Mouse (Mus musculus) layer of hippocampus, postnatal 14 days (tissue): ENCODE measurements around the gene Sh3pxd2b. TPM values are rescaled to one million over a fixed set of nuclear protein-coding genes. Genes with fewer than 3 reads are reported as not detected.

Experiments
- DNase-seq, 2 experiments: peaks; one replicate each; pipeline ENCODE4 v3.0.0; 2021 to 2022; ENCODE audit warnings: low spot score in 2 of 2, mixed read lengths in 1 of 2
- long read RNA-seq, 2 experiments: library from polyadenylated mRNA; stranded (forward); transcript quantifications; one replicate each; pipeline ENCODE4 v2.0.0; 2021
- total RNA-seq, 2 experiments: library from RNA; stranded (reverse); gene quantifications; 2 replicates each; pipeline ENCODE4 v1.2.3; 2021

The Sh3pxd2b gene
- total RNA-seq: 10 to 100 TPM; 18.9 to 22.6 TPM
- long read RNA-seq, experiment 1, partial matches to known transcripts: 0 of 3 reads
- long read RNA-seq, experiment 1, other reads (novel, unspliced or antisense): 3 of 3 reads
- long read RNA-seq, experiment 2, partial matches to known transcripts: 1 of 6 reads
- long read RNA-seq, experiment 2, other reads (novel, unspliced or antisense): 5 of 6 reads

DNA sequence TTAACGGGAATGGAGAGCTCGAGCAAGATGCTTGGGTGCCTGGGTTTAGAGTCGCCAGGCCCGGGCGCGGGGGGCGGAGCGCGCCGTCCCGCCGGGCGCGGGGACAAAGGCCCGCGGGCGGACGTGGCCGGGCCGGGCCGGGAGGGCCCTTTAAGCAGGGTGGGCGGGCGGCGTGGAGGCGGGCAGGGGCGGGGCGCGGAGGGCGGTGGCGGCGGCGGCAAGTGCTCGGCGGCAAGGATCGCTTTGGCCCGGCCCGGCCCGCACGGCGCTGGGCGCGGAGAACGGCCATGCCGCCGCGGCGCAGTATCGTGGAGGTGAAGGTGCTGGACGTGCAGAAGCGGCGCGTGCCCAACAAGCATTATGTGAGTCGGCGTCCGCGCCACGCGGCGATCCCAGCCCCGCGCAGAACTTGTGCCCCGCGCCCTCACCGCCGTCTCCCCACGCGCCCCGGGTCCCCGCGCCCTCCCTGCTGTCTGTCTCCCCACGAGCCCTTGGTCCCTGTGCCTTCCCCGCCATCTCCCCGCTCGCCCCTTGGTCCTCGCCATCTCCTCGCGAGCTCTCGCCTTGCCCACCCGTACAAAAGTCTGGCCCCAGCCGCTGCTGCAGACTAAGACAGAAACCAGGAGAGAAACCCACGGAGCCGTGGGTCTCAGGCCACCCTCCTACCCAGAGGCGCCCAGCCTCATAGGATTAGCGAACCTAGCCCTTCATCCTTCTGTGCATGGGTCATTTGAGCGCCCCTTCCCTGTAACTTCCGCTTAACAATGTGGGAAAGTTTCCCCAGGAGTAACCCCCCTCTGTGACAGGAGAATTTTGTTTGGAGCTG, at the start of gene Sh3pxd2b:
Gene Sh3pxd2b (plus strand): TSS at position 214 of the 826 bp plus-strand sequence.
- no peak for DNase-seq

DNA sequence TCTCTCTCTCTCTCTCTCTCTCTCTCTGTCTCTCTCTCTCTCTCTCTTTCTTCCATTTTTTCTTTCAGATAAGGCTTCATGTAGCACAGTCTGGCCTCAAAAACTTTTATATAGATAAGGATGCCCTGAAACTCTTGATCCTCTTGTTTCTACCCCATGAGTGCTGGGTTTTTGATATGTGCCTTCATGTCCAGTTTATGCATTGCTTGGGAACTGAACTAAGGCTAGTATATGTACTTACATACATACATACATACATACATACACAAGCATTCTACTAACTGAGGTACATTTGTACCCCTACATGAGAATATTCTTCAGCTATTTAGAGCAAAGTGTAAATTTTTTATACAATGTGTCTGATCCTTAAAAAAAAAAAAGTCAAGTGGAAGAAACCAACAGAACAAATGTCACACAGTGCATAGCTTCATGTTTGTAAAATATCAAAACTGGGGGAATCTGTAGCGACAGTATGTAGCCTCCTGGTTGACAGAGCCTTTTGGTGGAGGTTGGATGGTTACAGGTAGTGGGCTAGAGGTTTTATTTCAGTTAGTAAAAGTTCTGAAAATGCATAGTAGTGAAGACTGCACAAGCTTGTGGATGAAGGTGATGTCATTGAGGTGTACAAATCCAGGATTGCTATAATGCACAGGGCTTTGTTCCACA, 49.6 kb upstream of the Sh3pxd2b start:
- no peak for DNase-seq

- DNase-seq: no peak
Measured at GRCm38 (mm10) chr11:32298532-32298918, 49.1 kb upstream of the Sh3pxd2b start.

- DNase-seq: peak; percentile 68
Measured at GRCm38 (mm10) chr11:32299865-32300264, 47.8 kb upstream of the Sh3pxd2b start, which contains the start of gene Hbq1a. Gene Hbq1a (plus strand): TSS chr11:32300069.

DNA sequence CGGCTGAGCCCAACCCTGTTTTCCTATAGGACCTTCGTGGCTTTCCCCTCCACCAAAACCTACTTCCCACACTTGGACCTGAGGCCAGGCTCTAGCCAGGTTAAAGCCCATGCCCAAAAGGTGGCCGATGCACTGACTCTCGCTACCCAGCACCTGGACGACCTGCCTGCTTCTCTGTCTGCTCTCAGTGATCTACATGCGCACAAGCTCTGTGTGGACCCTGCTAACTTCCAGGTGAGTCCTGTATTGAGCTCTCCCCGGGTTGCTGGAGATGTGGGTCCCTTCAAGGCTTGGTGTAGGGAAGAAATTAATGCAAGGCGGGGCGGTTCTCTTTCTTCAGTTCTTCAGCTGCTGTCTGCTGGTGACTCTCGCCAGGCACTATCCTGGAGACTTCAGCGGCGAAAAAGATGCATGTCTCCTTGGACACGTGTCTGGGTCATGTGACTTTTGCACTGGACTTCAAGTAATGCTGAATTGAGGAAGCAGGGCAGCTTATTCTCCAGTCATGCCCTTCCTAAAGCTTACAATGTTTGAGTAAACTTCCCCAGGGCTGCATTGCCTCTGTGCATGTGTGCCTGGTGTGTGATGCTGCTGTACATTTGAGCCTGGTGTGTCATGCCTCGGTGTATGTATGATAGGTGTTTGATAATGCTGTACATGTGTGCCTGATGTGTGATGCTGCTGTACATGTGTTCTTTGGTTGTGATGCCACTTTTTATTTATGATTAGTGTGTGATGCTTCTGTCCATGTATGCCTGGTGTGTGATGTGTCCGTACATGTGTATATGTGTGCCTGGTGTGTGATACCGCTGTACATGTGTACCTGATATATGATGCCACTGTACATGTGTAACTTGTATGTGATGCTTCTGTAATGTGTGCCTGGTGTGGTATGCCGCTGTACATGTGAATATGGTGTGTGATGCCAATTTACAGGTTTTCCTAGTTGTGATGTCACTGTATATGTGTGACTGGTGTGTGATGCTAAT, 47.0 kb upstream of the Sh3pxd2b start:
- no peak for DNase-seq

DNA sequence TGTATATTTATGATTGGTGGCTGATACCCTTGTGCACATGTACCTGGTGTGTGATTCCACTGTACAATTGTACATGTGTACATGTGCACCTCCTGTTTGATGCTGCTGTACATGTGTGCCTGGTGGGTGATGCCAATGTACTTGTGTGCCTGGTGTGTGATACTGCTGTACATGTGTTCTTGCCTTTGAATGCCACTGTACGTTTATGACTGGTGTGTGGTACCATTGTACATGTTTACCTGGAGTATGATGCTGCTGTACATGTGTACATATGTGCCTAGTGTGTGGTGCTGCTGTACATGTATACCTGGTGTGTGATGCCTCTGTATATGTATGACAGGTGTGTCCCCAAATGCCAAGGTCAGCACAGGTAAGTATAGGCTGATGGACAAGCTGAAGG, 46.1 kb upstream of the Sh3pxd2b start:
- no peak for DNase-seq

DNA sequence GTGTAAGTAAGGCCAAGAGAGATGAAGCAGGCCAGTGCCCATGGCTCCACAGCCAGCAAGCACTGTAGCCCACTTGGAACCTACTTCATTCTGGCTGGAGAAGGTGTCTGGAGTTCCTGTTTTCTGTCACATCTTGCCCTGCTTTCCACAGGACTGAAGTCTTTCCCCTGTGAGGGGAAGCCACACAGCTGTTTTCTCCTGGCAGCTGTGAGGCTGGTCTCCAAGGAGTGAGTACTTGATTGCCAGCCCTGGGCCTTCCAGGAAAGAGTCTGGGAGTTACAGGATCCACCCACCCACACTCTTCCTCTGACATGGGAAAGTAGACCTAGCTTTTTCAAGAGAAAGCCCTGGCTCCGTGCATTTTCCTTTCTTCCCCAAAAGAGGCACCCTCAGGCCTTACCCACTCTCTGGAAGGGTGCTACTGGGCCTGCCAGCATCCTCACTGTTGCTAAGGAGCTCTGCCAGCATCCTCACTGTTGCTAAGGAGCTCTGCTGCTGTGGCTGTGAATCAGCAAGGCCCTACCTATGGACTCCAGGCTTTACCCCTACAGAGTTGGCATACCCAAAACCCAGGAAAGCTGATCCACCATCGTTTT, 44.7 kb upstream of the Sh3pxd2b start:
- peak in 1 of 2 experiments; percentile 44 for DNase-seq

DNA sequence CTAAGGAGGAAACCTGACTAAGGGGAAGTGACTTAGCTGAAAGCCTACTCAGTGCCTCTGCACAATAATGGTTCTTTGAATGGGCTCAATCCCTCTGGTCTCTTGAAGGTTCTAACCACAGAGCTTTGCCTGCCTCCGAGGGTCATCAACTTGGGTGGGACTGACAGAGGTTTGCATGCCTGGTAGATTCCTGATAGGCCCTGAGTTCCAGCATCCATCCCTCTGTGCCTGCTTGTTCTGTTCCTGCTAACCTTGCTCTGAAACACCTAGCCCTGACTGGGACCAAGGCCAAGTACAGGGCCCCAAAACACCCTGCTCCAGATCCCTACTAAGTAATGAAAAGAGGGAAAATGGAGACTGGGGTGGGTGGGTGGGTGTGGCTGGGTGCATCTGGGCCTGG, 44.2 kb upstream of the Sh3pxd2b start:
- no peak for DNase-seq

DNA sequence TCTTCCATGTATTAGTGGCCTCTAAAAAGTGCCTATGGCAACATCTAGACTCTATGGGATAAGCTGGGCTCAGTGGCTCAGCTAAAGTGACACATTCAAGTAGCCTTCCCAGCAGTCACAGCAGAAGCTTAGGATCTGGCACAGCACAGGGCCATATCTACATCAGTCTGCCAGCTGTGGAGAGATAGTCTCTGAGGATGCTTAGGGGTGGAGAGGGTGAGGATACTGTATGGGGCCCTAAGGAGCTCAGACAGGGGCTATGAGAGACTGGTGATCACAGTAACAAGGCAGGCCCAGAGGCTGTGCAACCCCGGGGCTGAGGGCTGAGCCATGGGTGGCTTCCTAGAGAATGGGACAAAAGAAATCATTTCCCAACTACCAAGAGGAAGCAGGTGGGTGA, 40.6 kb upstream of the Sh3pxd2b start:
- no peak for DNase-seq

- DNase-seq: no peak
Measured at GRCm38 (mm10) chr11:32309446-32309845, 38.2 kb upstream of the Sh3pxd2b start.

GRCm38 (mm10) chr11:32309928-32310327, 37.7 kb upstream of the Sh3pxd2b start:
- DNase-seq: no peak

- DNase-seq: no peak
Measured at GRCm38 (mm10) chr11:32316009-32316408, 31.6 kb upstream of the Sh3pxd2b start.

DNA sequence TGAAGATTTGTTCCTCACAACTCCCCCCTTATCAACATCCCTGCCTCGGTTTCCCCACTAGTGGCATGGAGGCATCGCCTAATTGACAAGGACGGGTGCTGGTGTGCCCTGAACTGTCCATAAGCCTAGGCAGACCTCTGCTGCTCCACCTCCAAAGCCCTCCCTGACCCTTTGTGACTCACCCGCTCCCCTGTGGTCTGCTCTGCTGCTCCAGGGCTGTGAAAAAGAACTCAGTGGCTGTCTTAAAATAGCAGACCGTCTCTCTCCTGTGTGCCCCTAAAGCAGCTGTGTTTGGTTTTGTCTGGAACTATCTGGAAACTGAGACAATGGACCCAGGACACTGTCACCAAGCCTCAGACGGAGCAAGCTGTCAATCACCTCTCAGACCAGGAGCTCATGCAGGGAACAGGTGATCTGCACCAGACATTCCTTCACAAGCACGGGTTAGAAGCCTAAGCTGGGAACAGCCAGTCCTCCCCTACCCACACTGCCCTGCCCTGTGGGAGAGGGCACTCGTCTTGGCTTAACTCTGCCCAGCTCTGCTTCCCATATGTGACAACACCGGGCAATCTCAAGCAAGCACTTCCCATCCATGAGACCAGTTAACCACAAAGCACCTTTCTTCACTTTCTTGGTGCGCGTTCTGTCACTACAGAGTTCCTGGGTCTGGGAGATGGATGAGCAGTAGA, 27.0 kb upstream of the Sh3pxd2b start:
- DNase-seq: no peak

GRCm38 (mm10) chr11:32321196-32321565, 26.4 kb upstream of the Sh3pxd2b start:
- DNase-seq: peak; percentile 45 to 69

DNA sequence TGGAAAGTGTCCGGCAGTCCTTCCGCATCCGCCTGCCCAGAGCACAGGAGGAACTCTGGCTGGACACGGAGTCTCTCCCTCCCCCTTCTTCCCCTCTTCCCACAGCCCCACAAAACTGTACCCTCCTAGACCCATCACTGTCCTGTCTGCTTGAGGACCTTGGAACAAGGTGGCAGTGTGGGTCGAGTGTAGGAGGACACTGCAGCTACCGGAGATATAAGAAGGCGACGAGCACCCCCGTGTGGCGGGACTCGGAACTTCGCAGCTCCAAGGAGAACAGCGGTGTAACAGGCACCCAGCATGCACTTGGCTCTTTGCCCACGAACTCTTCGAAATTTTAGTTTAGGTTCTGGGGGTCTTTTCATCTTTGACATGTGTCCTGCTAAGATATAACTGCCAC, 23.0 kb upstream of the Sh3pxd2b start:
- DNase-seq: peak; percentile 79 to 90

DNA sequence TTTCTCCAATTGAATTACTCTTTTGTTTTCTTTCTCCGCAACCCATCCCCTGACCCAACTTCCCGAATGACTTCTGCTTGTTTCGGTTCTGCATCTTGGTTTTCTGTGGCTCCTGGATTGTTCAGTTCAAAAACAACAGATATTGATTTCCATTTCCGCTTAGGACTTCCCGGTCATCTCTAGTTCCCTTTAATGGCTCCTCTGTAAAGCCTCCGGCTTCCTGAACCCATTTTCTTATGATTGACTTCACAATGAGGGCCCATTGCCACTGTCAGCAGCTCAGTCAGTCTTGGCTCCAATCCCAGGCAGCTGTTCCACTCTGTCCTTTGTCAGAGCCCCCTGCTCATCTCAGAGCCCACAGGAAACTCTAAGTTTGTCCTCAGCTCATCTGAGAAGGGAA, 16.5 kb upstream of the Sh3pxd2b start:
- DNase-seq: no peak

GRCm38 (mm10) chr11:32331861-32332260, 15.8 kb upstream of the Sh3pxd2b start:
- no peak for DNase-seq

DNA sequence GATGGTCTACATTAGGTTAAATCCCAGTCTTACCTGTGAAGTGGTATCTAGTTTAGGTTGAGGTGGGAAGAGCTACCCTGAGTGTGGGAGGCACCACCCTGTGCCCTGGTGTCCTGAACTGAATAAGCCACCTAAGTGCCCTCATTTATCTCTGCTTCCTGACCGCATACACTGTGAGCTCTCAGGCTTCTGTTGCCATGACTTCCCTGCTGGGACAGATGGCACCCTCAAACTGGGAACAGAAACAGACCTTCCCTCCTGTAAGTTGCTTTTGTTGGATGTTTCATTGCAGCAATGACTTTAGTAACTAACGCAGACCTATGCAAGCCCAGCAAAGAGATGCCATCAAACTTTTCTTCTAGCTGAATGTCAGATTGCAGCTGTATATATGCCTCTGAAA, 14.4 kb upstream of the Sh3pxd2b start:
- no peak for DNase-seq

- DNase-seq: no peak
Measured at GRCm38 (mm10) chr11:32336435-32336907, 11.1 kb upstream of the Sh3pxd2b start.

GRCm38 (mm10) chr11:32339131-32339531, 8.5 kb upstream of the Sh3pxd2b start:
- DNase-seq: no peak
